Mouse (Mus musculus) liver, embryonic 15.5 days (tissue): ENCODE measurements around the gene Myb. TPM values are rescaled to one million over a fixed set of nuclear protein-coding genes. Genes with fewer than 3 reads are reported as not detected.

Source experiments
- ATAC-seq: fragments of 200-750 bp; cut with Nextera tagmentation; 2 replicates; pipeline ENCODE4 v1.8.0; 2017; ENCODE audit warnings: moderate number of reproducible peaks, mild to moderate bottlenecking, moderate library complexity; ENCODE audit not compliant: insufficient read depth
- H3K27ac ChIP-seq: fragments of 300-500 bp; sonication (generic); replicated peaks from 2 replicates; pipeline ENCODE4 v1.5.1; 2015; ENCODE audit warnings: mild to moderate bottlenecking, inconsistent platforms
- H3K27me3 ChIP-seq: fragments of 300-500 bp; sonication (generic); 2 replicates; pipeline ENCODE4 v1.6.1; 2015; ENCODE audit warnings: mild to moderate bottlenecking, inconsistent platforms
- H3K36me3 ChIP-seq: fragments of 300-500 bp; sonication (generic); replicated peaks from 2 replicates; pipeline ENCODE4 v1.6.1; 2015; ENCODE audit warnings: moderate library complexity, mild to moderate bottlenecking, inconsistent platforms
- H3K4me1 ChIP-seq: fragments of 300-500 bp; sonication (generic); replicated peaks from 2 replicates; pipeline ENCODE4 v1.6.1; 2015; ENCODE audit warnings: inconsistent platforms
- H3K4me2 ChIP-seq: fragments of 300-500 bp; sonication (generic); 2 replicates; pipeline ENCODE4 v1.6.1; 2015; ENCODE audit warnings: moderate library complexity, mild to moderate bottlenecking, inconsistent platforms
- H3K4me3 ChIP-seq: fragments of 300-500 bp; sonication (generic); replicated peaks from 2 replicates; pipeline ENCODE4 v1.5.1; 2015; ENCODE audit warnings: mild to moderate bottlenecking, inconsistent platforms
- H3K9ac ChIP-seq: fragments of 300-500 bp; sonication (generic); 2 replicates; pipeline ENCODE4 v1.6.1; 2015; ENCODE audit warnings: moderate library complexity, mild to moderate bottlenecking, inconsistent platforms
- H3K9me3 ChIP-seq: fragments of 300-500 bp; sonication (generic); replicated peaks from 2 replicates; pipeline ENCODE4 v1.6.1; 2016; ENCODE audit warnings: inconsistent platforms
- WGBS: fragments of 180-500 bp; shearing (Covaris S2); methylation state at CpG from one replicate; pipeline ENCODE4 v1.1.7; 2015; ENCODE audit warnings: mixed read lengths; ENCODE audit not compliant: insufficient replicate concordance; 5-methylcytosine and 5-hydroxymethylcytosine counted together
- polyA plus RNA-seq: library from polyadenylated mRNA; unstranded; fragments of >200 nt; fragmentation: Nextera tagmentation; extraction: Ambion mirVana; gene quantifications from 2 replicates; pipeline ENCODE4 v1.2.1, GENCODE M21; 2015

The Myb gene
- 9.1 and 9.7 TPM in 2 replicates for polyA plus RNA-seq

DNA sequence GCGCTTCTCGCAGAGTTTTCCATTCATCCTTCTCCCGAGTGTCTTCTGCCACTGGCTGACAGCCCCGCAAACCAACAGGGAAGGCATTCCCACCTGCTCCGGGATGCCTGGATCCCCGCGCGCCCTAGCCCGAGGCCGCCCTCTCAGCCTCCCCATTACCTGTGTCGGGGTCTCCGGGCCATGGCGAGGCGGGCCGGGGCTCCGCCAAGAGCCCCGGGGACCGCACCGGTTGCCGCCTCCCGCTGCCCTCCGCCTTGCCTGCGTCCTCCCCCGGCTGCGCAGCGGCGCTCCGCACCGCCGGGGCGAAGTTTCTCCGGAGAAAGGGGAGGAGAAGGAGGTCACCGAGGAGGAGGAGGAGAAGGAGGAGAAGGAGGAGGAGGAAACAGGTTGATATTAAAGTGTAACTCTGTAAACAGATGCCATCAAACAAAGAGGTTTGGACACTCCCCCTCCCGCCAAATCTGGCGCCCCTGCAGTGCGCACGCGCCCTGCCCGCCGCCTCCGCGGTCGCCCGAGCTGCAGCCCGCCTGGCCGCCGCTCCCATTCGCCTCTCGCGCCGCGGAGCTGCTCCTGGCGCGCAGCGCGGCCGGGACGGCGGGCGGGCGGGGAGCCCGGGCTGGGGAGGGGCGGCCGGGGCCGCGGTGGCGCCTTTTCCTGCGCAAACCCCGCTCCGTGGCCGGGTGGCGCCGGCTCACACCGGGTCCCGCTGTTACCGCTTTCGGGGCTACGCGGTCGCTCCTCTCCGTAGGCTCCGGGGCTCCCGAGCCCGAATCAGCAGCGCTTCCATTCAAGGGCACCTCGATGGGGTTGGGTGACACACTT lies at the start of gene Myb:
TSS of gene Myb (minus strand) at position 448 of the 822 bp plus-strand sequence.
- Histone ChIP-seq H3K9me3 (no peaks in the 10 kb centered on the region), H3K4me1 (peaks cover 55% of the 10 kb centered on the region), H3K4me3 (peak within 1 kb of the TSS; percentile 75), H3K27me3 (peaks cover 40% of the 10 kb centered on the region), H3K4me2 (peak within 1 kb of the TSS; percentile 100), H3K27ac (peak within 1 kb of the TSS; percentile 78), H3K36me3 (no peaks in the 10 kb centered on the region), H3K9ac (peak within 1 kb of the TSS; percentile 74)
- ATAC-seq, result peak; percentile 77
- WGBS, result under 1% methylated on average over 86 of the region's 86 CpGs

DNA sequence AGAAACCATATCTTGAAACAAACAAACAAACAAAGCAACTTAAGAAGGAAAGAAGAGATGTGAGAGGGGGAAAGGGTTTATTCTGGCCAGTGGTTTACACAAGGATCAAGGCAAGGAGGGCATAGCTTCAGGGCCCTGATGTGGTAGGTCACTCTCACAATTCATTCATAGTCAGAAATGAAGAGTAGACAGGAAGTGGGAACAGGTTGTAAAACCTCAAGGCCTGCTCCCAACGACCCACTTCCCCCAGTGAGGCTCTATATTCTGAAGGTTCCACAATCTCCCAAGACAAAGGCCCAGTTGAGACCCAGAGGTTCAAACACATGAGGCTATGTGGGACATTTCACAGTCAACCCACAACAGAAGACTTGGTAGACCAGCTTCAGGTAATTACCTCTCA lies 46.6 kb upstream of the Myb start:
- no peak for ATAC-seq
- Histone ChIP-seq H3K27me3 (no peaks in the 10 kb centered on the region), H3K4me1 (peaks cover 6% of the 10 kb centered on the region), H3K9me3 (no peaks in the 10 kb centered on the region), H3K4me2 (no peak overlapping the region), H3K36me3 (no peaks in the 10 kb centered on the region), H3K9ac (no peak overlapping the region), H3K4me3 (no peak overlapping the region), H3K27ac (no peak overlapping the region)
- 23% methylated on average over 1 of the region's 1 CpGs for WGBS

DNA sequence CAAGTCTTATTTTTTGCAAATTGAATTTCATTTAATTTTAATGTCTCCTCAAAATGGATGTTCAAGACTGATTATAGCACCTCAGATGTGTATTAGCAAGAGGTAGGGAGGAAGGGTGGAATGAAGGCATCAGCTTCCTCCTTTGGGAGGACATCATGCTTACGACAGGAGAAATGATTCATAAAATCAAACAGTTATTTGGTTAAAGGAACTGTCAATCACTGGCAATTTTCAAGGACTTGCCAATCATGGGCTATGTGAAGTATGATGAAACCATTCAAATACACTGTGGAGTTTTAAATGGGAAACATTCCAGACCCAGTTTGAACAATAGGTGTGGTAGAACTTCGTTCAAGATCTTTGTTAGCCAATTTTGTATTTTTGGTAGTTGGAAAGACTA lies 45.4 kb upstream of the Myb start:
- Histone ChIP-seq H3K4me2 (no peak overlapping the region), H3K4me3 (no peak overlapping the region), H3K27me3 (no peaks in the 10 kb centered on the region), H3K9ac (no peak overlapping the region), H3K9me3 (no peaks in the 10 kb centered on the region), H3K4me1 (peaks cover 6% of the 10 kb centered on the region), H3K36me3 (no peaks in the 10 kb centered on the region), H3K27ac (no peak overlapping the region)
- WGBS, result 63% methylated on average over 2 of the region's 2 CpGs
- no peak for ATAC-seq

DNA sequence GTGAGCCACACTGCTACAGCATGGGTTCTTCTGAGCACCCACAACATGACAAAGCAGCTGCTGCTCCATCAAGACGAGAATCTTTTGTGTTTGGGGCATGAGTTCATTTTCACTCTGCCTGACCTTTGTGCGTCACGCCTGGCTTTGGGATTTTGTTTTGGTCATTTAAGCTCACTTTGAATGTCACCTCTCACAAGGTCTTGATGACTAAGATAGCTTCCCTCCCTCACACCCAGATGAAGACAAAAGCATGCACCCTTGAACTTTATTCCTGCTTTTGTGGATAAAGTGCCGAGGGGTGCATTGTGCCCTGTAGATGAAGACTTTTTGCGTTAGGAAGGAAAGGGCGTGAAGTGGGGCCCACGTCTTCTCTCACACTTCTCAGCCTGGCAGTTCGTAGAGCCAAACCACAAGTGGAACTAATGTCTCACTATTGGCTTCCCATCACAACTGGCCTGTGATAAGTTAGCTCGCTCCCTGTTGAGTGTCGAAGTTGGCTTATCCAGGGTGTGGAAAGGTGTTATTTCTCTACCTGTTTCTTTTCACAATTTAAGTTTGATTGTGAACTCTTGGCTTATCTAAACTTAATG lies 43.8 kb upstream of the Myb start:
- no peaks in the 10 kb centered on the region for H3K36me3 ChIP-seq
- H3K4me3 ChIP-seq, result no peak overlapping the region
- H3K4me2 ChIP-seq, result no peak overlapping the region
- H3K9ac ChIP-seq, result no peak overlapping the region
- peaks cover 6% of the 10 kb centered on the region for H3K4me1 ChIP-seq
- WGBS, result 34% methylated on average over 10 of the region's 10 CpGs
- no peak for ATAC-seq
- no peaks in the 10 kb centered on the region for H3K9me3 ChIP-seq
- H3K27ac ChIP-seq, result no peak overlapping the region; the same call in 1 of the 2 replicates
- no peaks in the 10 kb centered on the region for H3K27me3 ChIP-seq

DNA sequence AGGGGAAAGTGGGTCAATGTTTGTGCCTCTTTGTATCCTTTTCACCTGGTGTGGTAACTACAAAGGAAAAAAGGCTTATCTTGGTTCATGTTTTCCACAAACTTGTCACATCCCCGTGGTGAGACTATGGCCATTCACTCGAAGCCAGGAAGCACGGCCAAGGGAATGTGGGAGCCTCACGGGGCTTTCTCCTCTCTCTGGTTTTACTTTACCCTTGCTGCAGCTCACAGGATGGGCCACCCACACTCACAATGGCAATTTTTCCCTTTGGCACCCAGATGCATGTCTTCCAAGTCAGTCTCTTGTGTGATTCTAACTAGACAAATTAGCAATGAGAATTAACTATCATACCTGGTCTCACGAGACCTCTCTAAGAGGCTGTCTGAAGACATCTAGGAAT lies 43.1 kb upstream of the Myb start:
- no peaks in the 10 kb centered on the region for H3K9me3 ChIP-seq
- H3K27ac ChIP-seq, result no peak overlapping the region
- no peaks in the 10 kb centered on the region for H3K36me3 ChIP-seq
- WGBS, result 68% methylated on average over 5 of the region's 5 CpGs
- no peak overlapping the region for H3K4me2 ChIP-seq
- no peak for ATAC-seq
- H3K27me3 ChIP-seq, result no peaks in the 10 kb centered on the region
- H3K4me1 ChIP-seq, result peaks cover 6% of the 10 kb centered on the region
- no peak overlapping the region for H3K4me3 ChIP-seq
- no peak overlapping the region for H3K9ac ChIP-seq

DNA sequence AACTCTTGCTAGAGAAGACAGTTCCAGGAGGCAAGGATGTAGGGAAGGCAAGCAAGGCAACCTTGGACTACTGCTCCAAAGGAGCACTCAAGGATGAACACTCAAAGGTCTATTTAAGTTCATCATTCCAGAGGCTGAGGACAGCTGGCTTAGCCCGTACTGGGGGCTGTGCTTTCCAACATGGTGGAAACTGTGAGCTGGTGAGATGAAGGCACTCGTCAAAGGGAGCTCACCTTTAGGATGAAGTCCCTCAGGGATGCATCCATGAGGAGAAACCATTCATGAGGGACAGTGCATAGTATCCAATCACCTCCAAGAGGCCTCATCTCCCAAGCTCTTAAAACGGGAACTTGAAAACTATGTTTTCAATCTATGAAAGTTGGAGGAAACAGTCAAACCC lies 42.7 kb upstream of the Myb start:
- no peaks in the 10 kb centered on the region for H3K9me3 ChIP-seq
- no peaks in the 10 kb centered on the region for H3K36me3 ChIP-seq
- no peak overlapping the region for H3K4me3 ChIP-seq
- no peak overlapping the region for H3K27ac ChIP-seq
- H3K4me2 ChIP-seq, result no peak overlapping the region
- peaks cover 8% of the 10 kb centered on the region for H3K4me1 ChIP-seq
- 80% methylated on average over 3 of the region's 3 CpGs for WGBS
- no peaks in the 10 kb centered on the region for H3K27me3 ChIP-seq
- H3K9ac ChIP-seq, result no peak overlapping the region
- no peak for ATAC-seq

DNA sequence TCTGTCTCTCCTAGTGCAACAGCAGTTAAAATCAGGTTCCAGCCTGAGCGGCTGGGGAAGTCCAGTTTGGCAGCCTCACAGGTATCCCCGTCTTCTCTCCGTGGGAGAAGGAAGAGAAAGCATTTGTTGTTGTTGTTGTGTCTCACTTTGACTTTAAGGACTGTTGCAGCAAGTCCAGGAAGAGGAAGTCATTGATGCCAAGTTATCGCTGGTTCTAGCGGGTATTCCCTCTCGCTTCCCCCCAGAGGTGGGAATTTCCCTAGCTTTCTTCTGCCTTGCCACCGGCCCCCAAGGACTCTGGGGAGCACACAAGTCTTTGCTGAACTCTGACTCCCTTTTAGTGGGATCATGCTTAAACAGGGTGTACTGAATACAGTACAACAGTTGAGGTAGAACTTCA lies 40.0 kb upstream of the Myb start:
- Histone ChIP-seq H3K4me1 (peaks cover 34% of the 10 kb centered on the region), H3K9me3 (no peaks in the 10 kb centered on the region), H3K4me3 (no peak overlapping the region), H3K27ac (no peak overlapping the region), H3K9ac (no peak overlapping the region), H3K4me2 (no peak overlapping the region), H3K27me3 (no peaks in the 10 kb centered on the region), H3K36me3 (no peaks in the 10 kb centered on the region)
- WGBS, result 71% methylated on average over 7 of the region's 7 CpGs
- no peak for ATAC-seq

DNA sequence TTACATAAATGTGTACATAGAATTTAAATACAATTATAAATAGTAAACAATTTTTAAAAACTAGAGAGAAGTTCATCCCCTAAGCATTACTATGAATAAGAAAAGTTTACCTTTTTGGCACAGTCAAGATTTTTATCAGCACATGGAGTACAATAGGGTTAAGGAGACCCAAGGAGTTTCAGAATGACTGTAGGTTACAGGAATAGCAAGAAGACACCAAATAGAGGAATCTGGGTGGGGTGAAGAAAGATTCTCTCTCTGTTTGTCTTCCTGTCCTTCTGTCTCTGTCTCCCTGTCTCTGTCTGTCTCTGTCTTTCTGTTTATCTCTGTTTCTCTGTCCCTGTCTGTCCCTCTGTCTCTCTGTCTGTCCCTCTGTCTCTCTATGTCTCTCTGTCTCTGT lies 39.5 kb upstream of the Myb start:
- no peaks in the 10 kb centered on the region for H3K27me3 ChIP-seq
- H3K27ac ChIP-seq, result no peak overlapping the region
- H3K4me1 ChIP-seq, result peaks cover 38% of the 10 kb centered on the region
- no peaks in the 10 kb centered on the region for H3K36me3 ChIP-seq
- no peak for ATAC-seq
- H3K9me3 ChIP-seq, result no peaks in the 10 kb centered on the region
- H3K4me2 ChIP-seq, result no peak overlapping the region
- H3K4me3 ChIP-seq, result no peak overlapping the region
- H3K9ac ChIP-seq, result no peak overlapping the region

DNA sequence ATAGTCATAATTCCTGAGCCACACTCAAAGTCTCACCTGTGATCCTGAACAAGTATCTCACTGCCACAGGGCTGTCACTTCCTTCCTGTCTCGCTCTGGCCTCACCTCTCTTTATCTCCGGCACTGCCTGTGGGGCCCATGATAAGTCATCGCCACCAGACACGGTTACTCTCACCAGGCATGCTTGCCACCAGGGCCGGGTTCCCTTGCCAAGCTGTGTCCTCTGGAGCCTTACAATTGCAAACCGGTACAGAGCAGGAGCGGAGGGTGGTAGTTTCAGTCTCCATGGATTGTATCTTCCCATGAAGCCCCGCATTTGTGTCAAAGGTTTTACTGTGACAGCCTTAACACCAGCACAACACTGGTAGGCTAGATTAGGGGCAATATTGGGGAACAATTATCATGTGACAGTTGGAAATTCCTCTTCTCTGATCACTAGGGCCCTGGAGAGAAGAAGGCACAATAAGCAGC lies 35.9 kb upstream of the Myb start:
- Histone ChIP-seq H3K27me3 (no peaks in the 10 kb centered on the region), H3K4me2 (peak overlapping the region; percentile 65), H3K27ac (peak overlapping the region; percentile 91), H3K4me3 (peak overlapping the region; percentile 31), H3K9ac (peak overlapping the region; percentile 49; the same call in 1 of the 2 replicates), H3K4me1 (peaks cover 61% of the 10 kb centered on the region), H3K36me3 (no peaks in the 10 kb centered on the region), H3K9me3 (no peaks in the 10 kb centered on the region)
- WGBS, result 10% methylated on average over 8 of the region's 8 CpGs
- peak; percentile 99 for ATAC-seq

DNA sequence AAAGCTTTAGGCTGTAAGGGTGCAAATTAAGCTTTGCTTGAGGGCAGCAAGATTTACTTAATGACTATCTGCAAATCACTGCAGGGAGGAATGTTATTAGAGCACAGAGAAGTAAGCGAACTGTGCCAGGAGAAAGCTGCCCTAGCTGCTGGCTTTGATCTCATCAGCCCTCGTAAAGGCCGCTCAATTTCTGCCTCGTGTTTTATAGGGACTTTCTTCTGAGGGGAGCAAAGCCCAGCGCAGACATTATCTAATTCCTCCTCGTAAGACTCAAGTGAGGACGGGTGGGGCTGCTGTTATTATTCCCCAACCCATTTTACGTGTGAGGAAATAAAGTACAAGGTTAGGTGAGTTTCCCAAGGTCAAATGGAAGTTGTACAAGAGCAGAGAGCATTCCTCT lies 34.8 kb upstream of the Myb start:
- ATAC-seq, result no peak
- 34% methylated on average over 8 of the region's 8 CpGs for WGBS
- Histone ChIP-seq H3K4me3 (no peak overlapping the region), H3K27ac (peak overlapping the region; percentile 71), H3K4me2 (peak overlapping the region; percentile 65), H3K9ac (no peak overlapping the region; the same call in 1 of the 2 replicates), H3K36me3 (no peaks in the 10 kb centered on the region), H3K4me1 (peaks cover 61% of the 10 kb centered on the region), H3K27me3 (no peaks in the 10 kb centered on the region), H3K9me3 (no peaks in the 10 kb centered on the region)

DNA sequence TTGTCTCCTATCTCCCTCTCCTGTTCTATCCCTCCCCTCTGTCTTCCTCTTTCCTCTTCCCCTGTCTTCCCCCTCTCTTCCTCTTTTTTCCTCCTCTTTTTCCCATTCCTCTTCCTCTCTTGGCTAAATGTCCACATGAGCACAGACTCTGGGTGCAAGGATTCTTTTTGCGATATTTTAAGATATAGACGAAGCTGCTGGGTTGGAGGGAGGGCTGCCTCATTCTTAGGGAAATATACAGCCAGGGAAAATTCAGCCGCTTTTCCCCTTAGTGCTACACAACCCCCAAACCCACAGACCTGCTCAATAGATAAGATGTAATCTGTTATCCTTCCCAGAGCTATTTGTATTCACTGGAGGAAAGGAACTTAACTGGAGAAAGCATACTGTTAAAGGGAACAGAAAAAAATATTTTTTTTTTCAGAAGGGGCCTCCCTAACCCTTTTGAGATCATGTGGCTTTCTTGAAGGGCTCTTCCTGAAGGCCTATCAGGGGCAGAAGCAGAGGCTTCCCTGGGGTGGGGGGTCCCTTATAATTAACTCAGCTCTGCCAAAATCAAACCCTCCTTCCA lies 33.2 kb upstream of the Myb start:
- 0 out of 2 replicates have a peak overlapping the region, but pooled peaks have one; percentile 26 for H3K4me2 ChIP-seq
- H3K4me3 ChIP-seq, result no peak overlapping the region
- H3K9ac ChIP-seq, result no peak overlapping the region
- peak overlapping the region; percentile 45; the same call in 1 of the 2 replicates for H3K27ac ChIP-seq
- peaks cover 68% of the 10 kb centered on the region for H3K4me1 ChIP-seq
- no peak for ATAC-seq
- no peaks in the 10 kb centered on the region for H3K9me3 ChIP-seq
- 11% methylated on average over 3 of the region's 3 CpGs for WGBS
- H3K27me3 ChIP-seq, result no peaks in the 10 kb centered on the region
- H3K36me3 ChIP-seq, result no peaks in the 10 kb centered on the region
